Mouse (Mus musculus): ENCODE results near the gene Slco3a1.

DNA sequence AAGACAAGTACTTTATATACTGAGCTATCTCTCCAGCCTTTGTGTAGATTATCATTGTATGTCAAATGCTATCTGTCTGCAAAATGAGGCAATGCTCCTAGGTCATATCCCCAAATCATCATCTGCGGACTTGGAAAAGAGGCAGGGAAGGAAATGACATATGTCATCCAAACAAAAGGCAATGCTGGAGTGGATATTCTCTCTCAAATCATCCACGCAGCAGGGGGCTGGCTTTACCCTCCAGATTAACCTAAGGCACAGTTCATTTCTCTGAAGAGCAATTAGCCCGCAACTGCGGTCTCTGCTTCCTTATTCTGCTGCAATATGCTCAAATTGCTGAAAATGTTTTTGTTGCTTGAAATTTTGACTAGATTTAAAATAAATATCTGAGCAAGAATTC is 92.1 kb downstream of the Slco3a1 start:
- TF ChIP-seq POLR2A (IDR thresholded peaks at IDR 0.05; ENCODE audit: borderline replicate concordance, control insufficient read depth, low read depth, low read length) (no peak), CTCF (IDR thresholded peaks at IDR 0.05; ENCODE audit: control insufficient read depth, insufficient read depth, low read length) (no peak)

All from bone marrow, adult 2 months (tissue).